Mouse (Mus musculus) thymus, adult 2 months (tissue): ENCODE measurements around the gene Ang2. TPM values are rescaled to one million over a fixed set of nuclear protein-coding genes. Genes with fewer than 3 reads are reported as not detected.

Source experiments
- DNase-seq: peaks from one replicate; pipeline ENCODE4 v3.0.0; 2021
- H3K27ac ChIP-seq: fragments of 200-500 bp; 2 replicates; pipeline ENCODE4 v1.5.1; 2012; ENCODE audit warnings: low read length, control low read depth; ENCODE audit not compliant: control insufficient read depth, insufficient read depth
- H3K27me3 ChIP-seq: fragments of 200-500 bp; 2 replicates; pipeline ENCODE4 v1.6.1; 2012; ENCODE audit warnings: mild to moderate bottlenecking, low read length, moderate library complexity, mixed read lengths; ENCODE audit not compliant: control insufficient read depth, insufficient read depth
- H3K36me3 ChIP-seq: fragments of 200-500 bp; 2 replicates; pipeline ENCODE4 v1.6.1; 2012; ENCODE audit warnings: mild to moderate bottlenecking, low read length, moderate library complexity; ENCODE audit not compliant: control insufficient read depth, insufficient read depth
- H3K4me1 ChIP-seq: fragments of 200-500 bp; replicated peaks from 2 replicates; pipeline ENCODE4 v1.6.1; 2012; ENCODE audit warnings: low read length; ENCODE audit not compliant: control insufficient read depth, insufficient read depth
- H3K4me3 ChIP-seq: fragments of 200-500 bp; 2 replicates; pipeline ENCODE4 v1.5.1; 2012; ENCODE audit warnings: mild to moderate bottlenecking, low read length, control low read depth, moderate library complexity; ENCODE audit not compliant: control insufficient read depth, insufficient read depth
- CTCF ChIP-seq: fragments of 200-500 bp; IDR thresholded peaks from 2 replicates; pipeline ENCODE4 v1.5.1; 2012; ENCODE audit warnings: mild to moderate bottlenecking, control low read depth, low read length, moderate library complexity, borderline replicate concordance; ENCODE audit not compliant: control insufficient read depth, poor library complexity, insufficient read depth; ENCODE audit errors: extremely low read depth
- POLR2A ChIP-seq: fragments of 200-500 bp; IDR thresholded peaks from 2 replicates; pipeline ENCODE4 v1.6.1; 2012; ENCODE audit warnings: mild to moderate bottlenecking, low read length, control low read depth, moderate library complexity; ENCODE audit not compliant: control insufficient read depth, poor library complexity, insufficient read depth; ENCODE audit errors: extremely low read depth
- WGBS: fragments of 180-500 bp; shearing (Covaris S2); methylation state at CpG from one replicate; pipeline ENCODE4 v1.1.7; 2018; 5-methylcytosine and 5-hydroxymethylcytosine counted together
- polyA plus RNA-seq: library from polyadenylated mRNA; depleted of rRNA; stranded (reverse); fragments of >200 nt; gene quantifications from 2 replicates; pipeline ENCODE4 v1.2.3, GENCODE M21; 2012; rRNA removed

Ang2 gene
- polyA plus RNA-seq, 1 experiment, result 0.20 TPM

GRCm38 (mm10) chr14:51152249-51152870 is 46.6 kb downstream of the Ang2 start:
- no peaks in the 10 kb centered on the region for H3K36me3 ChIP-seq
- H3K27ac ChIP-seq, result no peak overlapping the region
- no peaks in the 10 kb centered on the region for H3K4me1 ChIP-seq
- no peak for DNase-seq
- TF ChIP-seq POLR2A (no peak), CTCF (no peak)
- 84% methylated on average over 5 of the region's 5 CpGs for WGBS
- H3K27me3 ChIP-seq, result no peaks in the 10 kb centered on the region
- no peak overlapping the region for H3K4me3 ChIP-seq

- Histone ChIP-seq H3K27me3 (no peaks in the 10 kb centered on the region), H3K27ac (no peak overlapping the region), H3K4me3 (no peak overlapping the region), H3K36me3 (no peaks in the 10 kb centered on the region), H3K4me1 (no peaks in the 10 kb centered on the region)
- 90% methylated on average over 3 of the region's 3 CpGs for WGBS
- TF ChIP-seq POLR2A, result no peak
- no peak for TF ChIP-seq CTCF
- no peak for DNase-seq
Observed at GRCm38 (mm10) chr14:51150206-51150831, 48.6 kb downstream of the Ang2 start.

GRCm38 (mm10) chr14:51149164-51149563 is 49.8 kb downstream of the Ang2 start:
- no peak for DNase-seq
- Histone ChIP-seq H3K4me1 (no peaks in the 10 kb centered on the region), H3K27ac (no peak overlapping the region), H3K36me3 (no peaks in the 10 kb centered on the region), H3K4me3 (no peak overlapping the region), H3K27me3 (no peaks in the 10 kb centered on the region)
- 82% methylated on average over 5 of the region's 5 CpGs for WGBS
- TF ChIP-seq POLR2A, result no peak
- no peak for TF ChIP-seq CTCF

- Histone ChIP-seq H3K4me3 (no peak overlapping the region), H3K27me3 (no peaks in the 10 kb centered on the region)
- 93% methylated on average over 3 of the region's 3 CpGs for WGBS
Observed at GRCm38 (mm10) chr14:51148006-51148405, 50.9 kb downstream of the Ang2 start.

GRCm38 (mm10) chr14:51146685-51147084 is 52.3 kb downstream of the Ang2 start, which contains the start of gene Rnase1:
Gene Rnase1, minus strand, starts transcription at chr14:51146785.
- no peak for DNase-seq
- Histone ChIP-seq H3K4me1 (no peaks in the 10 kb centered on the region), H3K27ac (no peak within 1 kb of the TSS), H3K4me3 (no peak within 1 kb of the TSS), H3K27me3 (no peaks in the 10 kb centered on the region), H3K36me3 (no peaks in the 10 kb centered on the region)
- TF ChIP-seq POLR2A (no peak), CTCF (no peak)
- 85% methylated on average over 2 of the region's 2 CpGs for WGBS

More at GRCm38 (mm10) chr14:51148006-51148405, 50.9 kb downstream of the Ang2 start:
- H3K4me1 ChIP-seq, result no peaks in the 10 kb centered on the region
- DNase-seq, result no peak
- H3K27ac ChIP-seq, result no peak overlapping the region
- H3K36me3 ChIP-seq, result no peaks in the 10 kb centered on the region
- TF ChIP-seq CTCF (no peak), POLR2A (no peak)

- no peak overlapping the region for H3K4me3 ChIP-seq
- H3K27me3 ChIP-seq, result no peaks in the 10 kb centered on the region
- no peaks in the 10 kb centered on the region for H3K36me3 ChIP-seq
- H3K27ac ChIP-seq, result no peak overlapping the region
- DNase-seq, result no peak
- H3K4me1 ChIP-seq, result no peaks in the 10 kb centered on the region
- 86% methylated on average over 6 of the region's 6 CpGs for WGBS
- TF ChIP-seq CTCF, result no peak
- TF ChIP-seq POLR2A, result no peak
Observed at GRCm38 (mm10) chr14:51145521-51145920, 53.4 kb downstream of the Ang2 start.

Other genes starting within 250 kb of the Ang2 start
- gene Pnp2, start 243.2 kb downstream of the Ang2 start, polyA plus RNA-seq, result 0.71 and 0.93 TPM in 2 replicates
- gene Rnase10, start 191.4 kb downstream of the Ang2 start, polyA plus RNA-seq, result 0.05 and 0.13 TPM in 2 replicates
- gene Rnase9, start 157.3 kb downstream of the Ang2 start, polyA plus RNA-seq, result not detected in 2 replicates
- not detected in 2 replicates for gene Rnase11, start 149.0 kb downstream of the Ang2 start, polyA plus RNA-seq
- gene Rnase12, start 141.5 kb downstream of the Ang2 start, polyA plus RNA-seq, result 0.31 and 0.49 TPM in 2 replicates
- gene Olfr750, start 124.7 kb downstream of the Ang2 start, polyA plus RNA-seq, result 0.11 TPM in 1 of 2 replicates, not detected in the other
- gene Rnase4, start 108.1 kb downstream of the Ang2 start, polyA plus RNA-seq, result 33.2 and 52.1 TPM in 2 replicates
- 5.3 and 7.5 TPM in 2 replicates for gene Ang, start 108.0 kb downstream of the Ang2 start, polyA plus RNA-seq
- not detected in 2 replicates for gene Eddm3b, start 84.7 kb downstream of the Ang2 start, polyA plus RNA-seq
- gene Rnase6, start 75.2 kb downstream of the Ang2 start, polyA plus RNA-seq, result 14.2 and 19.1 TPM in 2 replicates
- 5.2 and 6.4 TPM in 2 replicates for gene Rnase1, start 52.4 kb downstream of the Ang2 start, polyA plus RNA-seq
- gene Rnase2b, start 36.9 kb downstream of the Ang2 start, polyA plus RNA-seq, result not detected in 2 replicates
- gene Ear14, start 4.2 kb upstream of the Ang2 start, polyA plus RNA-seq, result not detected in 2 replicates
- 1.1 and 1.8 TPM in 2 replicates for gene Rnase2a, start 57.0 kb upstream of the Ang2 start, polyA plus RNA-seq
- gene Gm7247, start 162.6 kb upstream of the Ang2 start, polyA plus RNA-seq, result not detected in 2 replicates
- gene Vmn2r88, start 211.7 kb upstream of the Ang2 start, polyA plus RNA-seq, result not detected in 2 replicates